Mouse (Mus musculus) heart, postnatal 0 days (tissue): ENCODE measurements around the gene C2cd2l.

ENCODE experiments used
- CTCF ChIP-seq: IDR thresholded peaks from 2 replicates; pipeline ENCODE4 v1.5.1; 2016; ENCODE audit warnings: antibody characterized with exemption, control low read depth, low read depth
- EP300 ChIP-seq: IDR thresholded peaks from 2 replicates; pipeline ENCODE4 v1.6.1; 2016; ENCODE audit warnings: antibody characterized with exemption, low read depth

GRCm38 (mm10) chr9:44343290-44343689 is 23.2 kb upstream of the C2cd2l start:
- TF ChIP-seq EP300 (no peak), CTCF (no peak)
